Mouse (Mus musculus): Measurements from ENCODE around the gene Wdr91. TPM values are rescaled to one million over a fixed set of nuclear protein-coding genes. Genes with fewer than 3 reads are reported as not detected.
A peak's percentile ranks its signal among the peaks of the same experiment; 100 is the strongest.

The Wdr91 gene
- total RNA-seq, 4 experiments from 2014 or later = 11.6 to 15.9 (median 13.3) TPM

GRCm38 (mm10) chr6:34863786-34864514 lies 46.7 kb downstream of the Wdr91 start:
- DNase-seq (ENCODE audit: low spot score) = no peak

DNA sequence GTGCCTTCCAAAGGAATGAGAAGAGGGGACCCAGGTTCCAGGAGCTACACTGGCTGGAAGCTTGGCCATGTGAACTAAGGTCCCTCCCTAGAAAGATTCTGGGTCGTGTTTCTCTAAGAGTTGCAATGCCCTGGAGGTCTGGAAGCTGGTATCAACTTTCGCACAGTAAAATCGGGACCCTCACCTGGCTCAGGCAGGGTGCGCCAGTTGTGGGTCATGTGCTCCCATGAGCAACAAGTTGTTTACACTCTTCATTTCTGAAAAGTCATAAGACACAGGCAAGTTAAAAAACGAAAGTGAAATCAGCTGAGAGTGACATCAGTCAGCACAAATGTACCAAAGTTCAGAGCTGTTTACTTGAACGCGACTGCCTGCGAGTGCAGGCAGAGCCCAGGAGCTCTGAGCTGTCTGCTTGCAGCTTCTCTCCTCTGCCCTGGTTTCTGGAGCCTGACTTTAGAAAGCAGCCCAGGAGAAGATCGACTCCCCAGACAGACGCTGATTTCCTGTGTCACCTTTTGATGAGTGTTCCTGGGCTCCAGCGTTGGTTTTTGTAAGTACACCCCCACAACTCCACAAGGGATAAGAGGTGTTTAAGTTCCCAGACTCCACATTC lies 47.8 kb downstream of the Wdr91 start, which contains the start of gene Tmem140:
Gene Tmem140, plus strand, starts transcription at position 356 of the 613 bp plus-strand sequence.
- peak; percentile 86 for DNase-seq (ENCODE audit: low spot score)

DNA sequence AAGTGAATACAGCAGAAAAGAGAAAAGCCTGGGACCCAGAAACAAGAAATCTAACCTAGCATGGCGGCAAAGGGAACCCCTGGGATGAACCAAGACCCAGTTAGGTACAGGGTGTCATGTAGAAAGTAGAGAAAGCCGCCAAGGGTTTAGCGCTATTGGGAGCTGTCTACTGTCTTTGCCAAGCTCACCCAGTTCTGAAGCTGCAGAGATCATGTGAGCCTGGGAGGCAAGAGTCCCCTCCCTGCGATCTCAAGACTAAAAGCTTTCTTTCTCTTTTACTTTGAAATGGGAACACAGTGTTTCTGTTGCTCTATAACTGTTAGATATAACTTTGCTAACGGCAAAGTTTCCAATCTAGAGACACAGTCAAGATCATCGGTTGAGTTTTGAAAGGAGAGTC lies 48.3 kb downstream of the Wdr91 start:
- peak; percentile 69 for DNase-seq (ENCODE audit: low spot score)

DNA sequence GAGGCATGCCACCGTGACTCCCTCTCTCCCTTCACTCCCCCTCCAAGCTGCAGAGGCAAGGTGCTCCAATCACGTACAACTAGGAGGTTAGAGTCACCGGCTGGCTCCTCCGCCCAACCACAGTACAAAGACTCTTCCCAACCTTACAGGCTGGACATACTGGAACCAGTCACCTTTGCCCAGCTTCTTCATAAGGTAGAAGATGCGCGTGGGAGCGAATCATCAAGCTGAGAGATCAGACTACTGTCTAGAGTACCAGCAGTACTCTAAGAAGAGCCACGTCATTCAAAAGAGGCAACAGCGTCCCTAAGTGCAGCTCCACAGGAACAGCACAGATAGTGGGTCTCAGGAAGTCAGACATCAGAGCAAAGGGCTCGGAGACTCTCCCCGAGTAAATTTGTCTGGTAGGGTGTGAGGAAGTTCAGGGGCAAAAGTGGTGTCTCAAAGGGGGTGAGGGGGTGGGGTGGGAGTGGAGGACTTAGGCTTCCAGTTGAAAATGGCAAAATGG lies 49.1 kb downstream of the Wdr91 start:
- no peak for DNase-seq (ENCODE audit: low spot score)

GRCm38 (mm10) chr6:34832352-34832751 lies 78.3 kb downstream of the Wdr91 start:
- no peak for DNase-seq (ENCODE audit: low spot score)

Other genes starting within 250 kb of the Wdr91 start
- gene Agbl3, start 130.4 kb downstream of the Wdr91 start, total RNA-seq (2022) = 1 to 10 TPM; 3.6 to 4.8 (median 3.8) TPM
- 10 to 100 TPM; 17.8 to 27.1 (median 24.5) TPM for gene Tmem140, start 47.7 kb downstream of the Wdr91 start, total RNA-seq (2022)
- 1 to 10 TPM; 3.7 to 4.2 (median 3.8) TPM for gene Cyren, start 32.8 kb downstream of the Wdr91 start, total RNA-seq (2022)
- not detected for gene Stra8, start 9.3 kb upstream of the Wdr91 start, total RNA-seq (2022)
- under 1 TPM in 2 of 4 experiments, not detected in 2; 0.31 to 0.32 TPM for gene Slc23a4, start 77.5 kb upstream of the Wdr91 start, total RNA-seq (2022)
- gene Cnot4, start 222.8 kb upstream of the Wdr91 start, total RNA-seq (2022) = 10 to 100 TPM; 19.6 to 23.9 (median 21.7) TPM